In the genomic region with DNA sequence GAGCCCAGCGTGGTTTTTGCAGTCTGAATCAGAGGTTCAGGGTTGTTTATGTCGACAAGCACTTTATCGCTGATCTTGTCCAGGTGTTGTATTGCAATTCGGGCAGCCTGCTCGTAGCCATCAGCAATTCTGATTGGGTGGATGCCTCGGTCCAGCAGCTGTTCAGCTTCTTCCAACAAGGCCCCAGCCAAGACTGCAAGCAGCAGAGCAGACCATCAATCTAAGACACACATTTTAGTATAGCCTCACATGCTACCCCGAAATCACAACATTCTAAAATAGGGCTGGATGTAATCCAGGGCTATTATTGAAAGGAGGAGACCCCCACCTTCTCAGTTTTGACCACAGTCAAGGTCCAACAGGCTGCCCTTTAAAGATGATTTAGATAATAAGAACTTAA, we compare ENCODE assay signal across 24 mouse cellular contexts. TPM values are rescaled to one million over a fixed set of nuclear protein-coding genes. Genes with fewer than 3 reads are reported as not detected.
DNase-seq lines count a peak whose midpoint lies in the region; ATAC-seq and TF ChIP-seq lines count a peak whose summit lies in the region.
"Had no signal": no experiment of that assay in that cellular context is flagged by ENCODE, and none has a peak within 500 bp of the region (broad histone marks: within the 10 kb centered on the region; RNA-seq: fewer than 3 reads in every experiment).

No protein-coding gene starts in this region.

- intact Hi-C loops in left cerebral cortex, postnatal 4 days (cut with DNase I): loop anchor here (10.0 kb wide), 1 partner anchor 101 kb away; no protein-coding TSS in a partner anchor

- ATAC-seq in kidney, embryonic 14.5 days (ENCODE audit: low FRiP score, low TSS enrichment): peak; percentile 73
- ATAC-seq in stomach, embryonic 15.5 days (ENCODE audit: insufficient read depth, low FRiP score, low read depth): peak; percentile 45; the same call in 1 of the 2 replicates
- ATAC-seq: activated CD4-positive, CD25-positive, alpha-beta regulatory T cell, adult 4 months; forebrain, embryonic 16.5 days; Patski had no signal

- no peaks in the 10 kb centered on the region for H3K9me3 ChIP-seq in kidney, embryonic 14.5 days (ENCODE audit: control insufficient read depth, low read length)
- H3K9me3 ChIP-seq in stomach, embryonic 15.5 days: no peaks in the 10 kb centered on the region
- H3K9me3 ChIP-seq: embryonic facial prominence, embryonic 13.5 days; forebrain, embryonic 12.5 days; heart, embryonic 10.5 days; hindbrain, embryonic 12.5 days had no signal

- no peak for TF ChIP-seq POLR2A in lung, adult 2 months (IDR thresholded peaks at IDR 0.05; ENCODE audit: borderline replicate concordance, extremely low read depth, low read depth, low read length)

- no peak for TF ChIP-seq CTCF in lung, adult 2 months (IDR thresholded peaks at IDR 0.05; ENCODE audit: insufficient read depth, low read length)

- H3K27me3 ChIP-seq in kidney, embryonic 14.5 days (ENCODE audit: control insufficient read depth, insufficient read depth, low read length): no peaks in the 10 kb centered on the region
- no peaks in the 10 kb centered on the region for H3K27me3 ChIP-seq in stomach, embryonic 15.5 days (replicated peaks)
- H3K27me3 ChIP-seq: CH12.LX; embryonic facial prominence, embryonic 13.5 days; forebrain, embryonic 12.5 days; hindbrain, embryonic 12.5 days; Patski had no signal

- peaks cover 75% of the 10 kb centered on the region for H3K36me3 ChIP-seq in kidney, embryonic 14.5 days (ENCODE audit: control insufficient read depth, insufficient read depth, low read length)
- H3K36me3 ChIP-seq in stomach, embryonic 15.5 days: peaks cover 59% of the 10 kb centered on the region

- H3K9ac ChIP-seq in kidney, embryonic 14.5 days (ENCODE audit: low read depth, low read length): no peak overlapping the region
- no peak overlapping the region for H3K9ac ChIP-seq in stomach, embryonic 15.5 days
- H3K9ac ChIP-seq: embryonic facial prominence, embryonic 13.5 days; forebrain, embryonic 12.5 days; hindbrain, embryonic 12.5 days had no signal

- DNase-seq in kidney, adult 9 months: no peak
- peak; percentile 45 for DNase-seq in kidney, postnatal 10 days
- no peak for DNase-seq in kidney, adult 8-10 months
- DNase-seq in lung, postnatal 10 days: peak; percentile 27
- no peak for DNase-seq in lung, adult 2 months
- no peak for DNase-seq in left cerebral cortex, postnatal 4 days
- DNase-seq: adrenal gland, adult 2 months; adrenal gland, postnatal 25 days; cerebellum, adult 18-20 months; cerebellum, adult 9-11 months; cerebellum, postnatal 36 days; heart, adult 18-20 months; heart, postnatal 10 days; heart, postnatal 4 days had no signal

- no peak overlapping the region for H3K27ac ChIP-seq in kidney, embryonic 14.5 days (ENCODE audit: low read depth, low read length)
- no peak overlapping the region for H3K27ac ChIP-seq in stomach, embryonic 15.5 days
- H3K27ac ChIP-seq: embryonic facial prominence, embryonic 13.5 days; forebrain, embryonic 12.5 days; heart, embryonic 10.5 days; hindbrain, embryonic 12.5 days had no signal

- H3K4me3 ChIP-seq in kidney, embryonic 14.5 days (ENCODE audit: low read length): no peak overlapping the region
- no peak overlapping the region for H3K4me3 ChIP-seq in lung, adult 2 months (replicated peaks; ENCODE audit: extremely low read depth, low read depth, low read length)
- no peak overlapping the region for H3K4me3 ChIP-seq in stomach, embryonic 15.5 days (replicated peaks)
- H3K4me3 ChIP-seq: embryonic facial prominence, embryonic 13.5 days; forebrain, embryonic 12.5 days; heart, embryonic 10.5 days; hindbrain, embryonic 12.5 days had no signal

- 58% methylated on average over 7 of the region's 7 CpGs for WGBS in kidney, embryonic 14.5 days
- 68% methylated on average over 7 of the region's 7 CpGs for WGBS in lung, adult 2 months
- 46% methylated on average over 7 of the region's 7 CpGs for WGBS in stomach, embryonic 15.5 days

- peaks cover 15% of the 10 kb centered on the region for H3K4me1 ChIP-seq in kidney, embryonic 14.5 days (ENCODE audit: control insufficient read depth, insufficient read depth, low read length)
- peaks cover 6% of the 10 kb centered on the region for H3K4me1 ChIP-seq in lung, adult 2 months (ENCODE audit: control insufficient read depth, insufficient read depth, low read length)
- peaks cover 13% of the 10 kb centered on the region for H3K4me1 ChIP-seq in stomach, embryonic 15.5 days

- no peak overlapping the region for H3K4me2 ChIP-seq in kidney, embryonic 14.5 days (replicated peaks; ENCODE audit: low read depth, low read length)
- H3K4me2 ChIP-seq in stomach, embryonic 15.5 days: no peak overlapping the region
- H3K4me2 ChIP-seq: embryonic facial prominence, embryonic 13.5 days; forebrain, embryonic 12.5 days; hindbrain, embryonic 12.5 days had no signal

RNA-seq across cellular contexts. Expression of a gene that starts 6.0 kb away (rescaled TPM):
- polyA plus RNA-seq in kidney, embryonic 14.5 days (2014; fragmentation: Nextera tagmentation; extraction: Ambion mirVana): 639 and 654 TPM in 2 replicates
- polyA plus RNA-seq in lung, adult 2 months (2012; rRNA removed): 50.0 and 75.7 TPM in 2 replicates
- 457 and 489 TPM in 2 replicates for polyA plus RNA-seq in stomach, embryonic 15.5 days (2015; fragmentation: Nextera tagmentation; extraction: Ambion mirVana)
- total RNA-seq in left cerebral cortex, postnatal 4 days (2021): 100 to 1,000 TPM; 306 to 309 TPM

RNA-seq across cellular contexts. Expression of a gene that starts 6.0 kb away (rescaled TPM):
- 12.3 and 13.1 TPM in 2 replicates for polyA plus RNA-seq in kidney, embryonic 14.5 days (2014; fragmentation: Nextera tagmentation; extraction: Ambion mirVana)
- 5.5 and 9.3 TPM in 2 replicates for polyA plus RNA-seq in lung, adult 2 months (2012; rRNA removed)
- polyA plus RNA-seq in stomach, embryonic 15.5 days (2015; fragmentation: Nextera tagmentation; extraction: Ambion mirVana): 11.9 and 15.1 TPM in 2 replicates
- total RNA-seq in left cerebral cortex, postnatal 4 days (2021): 10 to 100 TPM; 11.4 to 13.0 TPM

RNA-seq across cellular contexts. Expression of a gene that starts 30.5 kb away (rescaled TPM):
- polyA plus RNA-seq in kidney, embryonic 14.5 days (2014; fragmentation: Nextera tagmentation; extraction: Ambion mirVana): 5.5 and 5.9 TPM in 2 replicates
- 20.6 and 34.1 TPM in 2 replicates for polyA plus RNA-seq in lung, adult 2 months (2012; rRNA removed)
- polyA plus RNA-seq in stomach, embryonic 15.5 days (2015; fragmentation: Nextera tagmentation; extraction: Ambion mirVana): 16.2 and 17.3 TPM in 2 replicates
- 1 to 10 TPM; 6.3 to 8.6 TPM for total RNA-seq in left cerebral cortex, postnatal 4 days (2021)
- total RNA-seq: CH12.LX had no signal

Comparison
In these comparisons a context has a peak if more than half of its experiments do, and no peak if none do; other contexts are left out.
1. DNase-seq: peak in kidney, postnatal 10 days (single experiment) and lung, postnatal 10 days (single experiment); none in kidney, adult 9 months (single experiment), kidney, adult 8-10 months (0 of 2), lung, adult 2 months (single experiment) and left cerebral cortex, postnatal 4 days (single experiment).